Mouse (Mus musculus): ENCODE results near the gene BC005537. TPM values are rescaled to one million over a fixed set of nuclear protein-coding genes. Genes with fewer than 3 reads are reported as not detected.
"Not testable (repeated sequence)": the region's sequence is repeated elsewhere in the genome, so short reads cannot be mapped to it uniquely, and the experiment has no call there.

The BC005537 gene
- total RNA-seq, 2 experiments from 2014 or later = 192 to 199 TPM

DNA sequence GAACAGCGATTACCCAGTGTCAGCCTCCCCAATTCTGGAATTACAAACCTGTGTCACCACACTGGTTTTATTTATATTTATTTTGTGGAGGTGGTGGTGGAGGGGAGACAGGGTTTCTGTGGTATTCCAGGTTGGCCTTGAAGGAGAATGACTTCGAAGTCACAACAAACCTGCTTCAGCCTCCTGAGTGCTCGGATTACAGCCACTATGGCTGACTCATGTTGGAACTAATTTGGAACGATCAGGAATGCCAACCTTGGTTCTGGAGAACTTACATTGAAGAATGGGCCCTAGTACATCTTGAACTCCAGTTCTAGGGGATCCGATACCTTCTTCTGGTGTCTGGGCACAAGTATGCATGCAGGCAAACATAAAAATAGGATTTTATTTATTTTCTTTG, 2.1 kb upstream of the BC005537 start:
- no peak for DNase-seq (ENCODE audit: low spot score in 2 of 2)

DNA sequence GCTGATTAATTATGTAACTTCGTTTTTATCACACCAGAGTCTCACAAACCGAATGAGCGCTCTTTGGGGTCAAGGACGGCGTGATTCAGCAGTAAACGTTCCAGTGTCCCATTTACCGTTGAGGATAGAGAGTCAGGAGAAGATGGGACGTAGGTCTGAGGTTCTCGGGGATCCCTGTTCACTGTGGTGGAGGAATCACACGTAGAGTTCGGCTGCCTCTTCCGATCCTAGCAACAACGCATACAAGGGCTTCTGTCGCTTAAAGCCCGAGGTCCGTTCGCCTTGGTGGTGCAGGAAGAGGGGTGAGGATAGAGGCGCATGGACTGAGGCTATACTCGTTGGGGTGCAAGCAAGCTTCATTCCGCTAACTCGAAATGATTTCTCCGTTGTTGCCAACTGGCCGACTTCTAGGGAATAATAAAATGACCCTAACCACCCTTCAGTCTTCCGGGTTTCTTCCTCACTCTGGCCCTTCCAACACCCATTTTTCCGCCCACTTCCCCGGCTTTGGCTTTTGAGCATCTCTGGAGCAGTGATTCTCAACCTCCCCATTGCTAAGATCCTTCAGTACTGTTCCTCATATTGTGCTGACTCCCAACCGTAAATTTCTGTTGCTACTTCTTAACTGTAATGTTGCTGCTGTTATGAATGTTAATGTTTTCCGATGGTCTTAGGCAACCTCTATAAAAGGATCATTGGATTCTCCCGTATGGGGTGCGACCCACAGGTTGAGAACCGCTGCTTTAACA, 1.4 kb upstream of the BC005537 start:
- DNase-seq (ENCODE audit: low spot score in 2 of 2) = peak in 1 of 2 experiments; percentile 42

DNA sequence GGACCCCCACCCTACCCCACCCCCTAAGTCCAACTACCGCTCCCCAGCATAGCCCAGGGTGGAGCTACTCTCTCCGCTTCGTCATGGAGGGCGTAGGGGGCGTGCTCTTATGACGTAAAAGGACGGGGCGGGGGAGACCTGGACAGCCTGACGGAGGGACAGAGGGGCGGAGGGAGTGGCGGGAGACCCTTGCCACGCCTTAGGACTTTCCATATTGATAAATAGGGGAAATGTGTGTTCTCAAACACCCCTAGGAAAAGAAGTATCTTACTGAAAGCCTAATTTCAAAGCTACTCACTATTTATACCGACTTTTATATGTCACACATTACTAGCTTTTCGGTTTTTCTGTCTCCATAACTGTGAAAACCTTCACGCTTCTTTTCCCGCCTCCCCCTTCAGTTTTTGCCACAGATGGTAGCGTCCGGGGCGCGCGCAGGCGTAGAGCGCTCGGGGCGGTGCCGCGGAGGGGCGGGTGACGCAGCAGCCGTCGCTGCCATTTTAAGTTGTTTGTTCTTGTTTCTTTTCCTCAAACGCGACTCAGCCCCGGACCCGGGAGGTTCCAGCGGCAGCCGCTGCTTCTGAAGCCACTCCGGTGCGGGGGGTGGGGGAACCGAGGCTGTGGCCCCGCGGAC, 666 bp upstream of the BC005537 start:
- DNase-seq (ENCODE audit: low spot score in 2 of 2) = peak; percentile 93 to 98

DNA sequence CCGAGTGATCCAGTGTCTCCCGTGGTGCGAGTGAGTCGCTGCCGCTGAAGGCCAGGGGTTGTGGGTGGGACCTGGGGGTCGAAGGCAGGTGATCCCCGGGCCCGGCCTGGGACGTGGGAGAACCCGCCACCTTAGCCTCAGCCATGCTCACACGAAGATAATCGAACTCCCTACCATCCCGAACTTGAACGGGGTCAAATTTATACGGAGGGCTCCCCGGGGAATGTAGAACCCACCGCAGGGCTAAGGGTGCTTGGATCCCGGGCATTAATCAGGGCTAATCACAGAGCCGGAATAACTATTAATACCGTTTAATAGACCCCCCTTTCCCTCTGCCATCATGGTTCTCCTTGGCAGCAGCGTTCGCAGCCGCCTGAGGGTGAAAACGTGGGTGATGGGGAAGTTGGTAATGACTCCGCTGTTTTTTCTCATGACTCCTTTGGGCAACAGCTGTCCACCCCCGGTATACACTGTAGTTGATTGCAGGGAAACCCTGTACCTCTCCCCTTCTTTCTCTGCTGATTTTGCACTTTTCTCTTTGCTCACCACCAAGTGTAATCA, 754 bp downstream of the BC005537 start:
- peak in 1 of 2 experiments; percentile 15 for DNase-seq (ENCODE audit: low spot score in 2 of 2)

DNA sequence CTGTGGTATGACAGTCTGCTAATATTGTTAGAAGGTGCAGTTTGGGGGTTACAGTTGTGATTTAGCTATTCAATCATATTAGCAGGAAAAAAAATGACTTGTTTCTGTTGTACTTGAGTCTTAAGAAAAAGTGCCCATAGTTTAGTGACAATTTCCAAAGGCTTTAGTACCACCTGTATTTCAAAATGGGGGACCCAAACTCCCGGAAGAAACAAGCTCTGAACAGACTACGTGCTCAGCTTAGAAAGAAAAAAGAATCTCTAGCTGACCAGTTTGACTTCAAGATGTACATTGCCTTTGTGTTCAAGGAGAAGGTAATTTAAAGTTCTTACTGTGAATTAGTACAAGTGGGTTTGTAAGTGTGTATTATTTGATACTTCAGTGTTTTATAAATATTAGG, 1.7 kb downstream of the BC005537 start:
- DNase-seq (ENCODE audit: low spot score in 2 of 2) = no peak

DNA sequence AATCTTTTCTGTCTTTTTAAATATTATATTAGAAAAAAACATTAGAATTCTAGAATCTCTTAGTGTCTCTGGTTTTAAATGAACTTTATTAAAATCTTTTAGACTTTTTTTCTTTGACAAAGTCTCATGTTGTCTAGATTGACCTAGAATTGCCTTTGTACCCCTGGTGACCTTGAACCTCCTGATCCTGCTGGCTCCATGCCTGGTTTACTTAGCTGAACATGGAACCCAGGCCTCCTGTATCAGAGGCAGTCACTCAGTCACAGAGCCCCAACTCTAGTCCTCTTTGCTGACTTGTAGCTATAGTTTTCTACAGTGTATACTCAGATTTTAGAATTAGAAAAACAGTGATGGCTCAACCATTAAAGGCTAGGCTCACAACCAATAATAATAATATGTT, 4.6 kb downstream of the BC005537 start:
- DNase-seq (ENCODE audit: low spot score in 2 of 2) = no peak

DNA sequence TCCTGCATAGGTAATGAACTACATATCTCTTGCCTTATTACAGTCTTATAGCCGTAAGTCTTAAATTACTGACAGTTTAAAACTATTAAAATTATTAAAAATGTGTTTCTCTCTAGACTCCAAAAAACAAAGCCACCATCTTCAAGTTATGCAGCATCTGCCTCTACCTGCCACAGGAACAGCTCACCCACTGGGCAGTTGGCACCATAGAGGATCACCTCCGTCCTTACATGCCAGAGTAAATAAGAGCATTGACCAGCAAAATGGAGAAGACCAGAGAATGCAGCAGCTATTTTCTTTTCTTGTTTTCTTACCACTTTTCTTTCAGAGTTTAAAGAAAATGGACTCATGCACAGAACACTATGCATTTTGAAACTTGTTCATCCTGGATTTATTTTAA, 11.1 kb downstream of the BC005537 start:
- no peak for DNase-seq (ENCODE audit: low spot score in 2 of 2)

DNA sequence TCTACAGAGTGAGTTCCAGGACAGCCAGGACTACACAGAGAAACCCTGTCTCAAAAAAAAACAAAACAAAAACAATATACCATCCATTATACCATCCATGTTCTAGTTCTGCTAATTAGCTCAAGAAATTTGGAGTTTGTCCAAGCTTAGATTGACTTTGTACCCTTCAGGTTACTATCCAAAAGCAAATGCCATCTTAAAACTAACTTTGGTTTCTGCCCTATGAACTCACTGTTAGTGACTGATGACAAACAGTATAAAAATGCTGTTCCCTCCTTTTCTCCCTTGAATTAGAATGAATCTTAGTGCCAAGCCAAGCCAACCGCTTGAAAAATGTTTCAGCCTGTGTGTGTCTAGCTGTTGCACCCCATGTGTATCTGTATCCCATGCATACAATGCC, 13.2 kb downstream of the BC005537 start:
- no peak for DNase-seq (ENCODE audit: low spot score in 2 of 2)

DNA sequence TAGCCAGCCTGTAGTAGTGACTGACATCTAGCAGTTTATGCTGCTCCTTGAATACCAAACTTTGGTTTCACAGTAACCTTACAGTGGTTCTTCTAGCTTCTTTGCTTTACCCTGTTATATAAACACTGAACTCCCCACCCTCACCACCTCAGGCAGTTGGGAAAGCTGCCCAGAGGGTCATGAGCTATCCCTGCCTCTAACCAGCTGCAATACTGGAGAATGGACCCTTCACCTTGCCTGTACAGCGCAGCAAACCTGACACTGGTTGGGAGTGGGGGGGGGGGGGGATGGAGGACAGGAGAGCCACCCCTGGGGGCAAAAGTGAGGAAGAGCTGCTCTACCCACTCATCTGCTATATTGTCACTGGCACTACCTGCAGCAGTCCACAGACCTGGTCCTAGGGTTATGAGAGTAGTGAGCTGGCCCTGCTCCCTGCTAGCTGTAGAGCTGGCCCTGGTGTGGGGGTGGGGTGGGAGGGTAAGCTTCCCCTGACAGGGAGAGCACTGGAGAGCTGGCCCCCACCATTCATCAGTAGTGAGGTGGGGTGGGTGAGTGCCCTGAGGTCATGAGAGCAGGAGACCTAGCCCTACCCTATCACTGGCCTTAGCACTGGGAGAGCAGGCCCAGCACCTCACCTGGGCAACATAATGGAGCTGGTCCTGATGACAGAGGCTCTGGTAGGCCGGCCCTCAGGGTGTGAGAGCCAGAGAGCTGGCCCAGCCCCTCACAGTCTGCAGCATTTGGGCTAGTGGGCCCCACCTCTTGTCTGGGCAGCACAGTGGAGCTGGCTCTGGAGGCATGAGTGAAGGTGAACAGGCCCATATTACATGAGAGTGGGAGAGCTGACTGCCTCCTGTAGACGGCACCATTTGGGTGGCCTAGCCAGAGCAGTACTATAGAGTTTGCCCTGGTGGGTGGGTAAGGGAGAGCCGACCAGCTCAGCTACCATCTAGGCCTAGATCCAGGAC, 15.0 kb downstream of the BC005537 start:
- no peak for DNase-seq (ENCODE audit: low spot score in 2 of 2)

DNA sequence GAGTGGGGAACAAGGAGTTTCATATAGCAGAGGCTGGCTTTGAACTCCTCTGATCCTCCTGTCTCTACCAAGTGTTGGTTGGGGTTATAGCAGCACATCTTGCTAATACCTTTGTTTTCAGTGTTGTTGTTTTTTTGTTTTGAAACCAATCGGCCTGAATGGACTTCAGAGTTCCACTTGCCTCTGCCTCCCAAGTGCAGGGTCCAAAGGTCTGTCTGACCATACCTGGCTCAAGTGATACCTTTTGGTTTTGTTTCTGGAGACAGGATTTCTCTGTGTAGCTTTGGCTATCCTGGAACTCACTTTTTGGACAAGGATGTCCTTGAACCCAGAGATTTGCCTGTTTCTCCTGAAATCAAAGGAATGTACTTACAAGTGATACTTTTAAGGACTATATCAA, 18.5 kb downstream of the BC005537 start:
- DNase-seq (ENCODE audit: low spot score in 2 of 2) = no peak

DNA sequence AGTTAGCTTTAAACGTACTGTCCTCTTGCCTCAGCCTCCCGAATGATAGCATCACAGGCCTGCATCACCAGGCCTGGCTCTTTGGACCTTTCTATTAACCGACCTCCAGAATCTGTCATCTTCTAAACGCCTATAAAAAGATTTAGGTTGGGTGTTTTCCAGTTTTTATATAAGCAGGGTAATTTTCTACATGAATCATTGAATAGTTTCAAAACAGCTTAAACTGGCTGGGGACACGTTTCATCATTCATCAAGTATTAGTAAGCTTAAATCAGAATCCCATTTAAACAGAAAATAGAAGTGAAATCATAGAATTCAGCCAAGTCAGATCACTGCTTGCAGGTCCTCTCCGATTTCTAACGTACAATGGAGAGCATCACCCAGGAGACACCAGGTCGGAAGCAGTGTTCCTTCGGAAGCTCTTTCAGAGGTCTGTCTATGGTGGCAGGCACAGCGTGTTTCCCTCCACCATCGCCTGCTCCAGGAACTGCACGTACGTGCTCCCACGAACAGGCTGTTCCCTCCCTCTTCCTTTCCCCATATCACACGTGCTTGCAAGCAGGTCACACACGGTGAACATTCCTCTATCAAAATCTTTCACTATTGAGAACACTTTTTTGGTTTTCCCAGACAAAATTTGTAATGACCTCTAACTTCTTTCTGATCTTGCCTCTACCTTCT, 21.3 kb downstream of the BC005537 start:
- peak; percentile 46 to 69 for DNase-seq (ENCODE audit: low spot score in 2 of 2)

DNA sequence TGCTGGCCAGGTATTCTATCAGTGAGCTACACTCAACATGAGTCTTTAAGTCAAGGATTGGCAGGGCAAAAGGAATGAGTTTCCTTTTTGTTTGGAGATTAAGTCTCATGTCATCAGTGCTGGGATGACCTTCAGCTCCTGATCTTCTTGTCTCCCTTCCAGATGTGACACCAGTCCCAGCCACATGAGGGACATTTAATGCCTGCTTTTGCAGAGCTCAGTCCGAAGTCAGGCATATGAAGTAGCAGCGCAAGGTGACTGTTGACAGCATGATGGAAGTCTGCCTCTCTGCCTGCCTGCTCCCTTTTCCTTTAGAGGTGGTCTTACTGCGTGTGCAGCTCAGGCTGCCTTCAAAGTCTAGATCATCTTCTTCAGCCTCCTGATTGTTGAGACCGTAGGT, 23.2 kb downstream of the BC005537 start:
- DNase-seq (ENCODE audit: low spot score in 2 of 2) = no peak

DNA sequence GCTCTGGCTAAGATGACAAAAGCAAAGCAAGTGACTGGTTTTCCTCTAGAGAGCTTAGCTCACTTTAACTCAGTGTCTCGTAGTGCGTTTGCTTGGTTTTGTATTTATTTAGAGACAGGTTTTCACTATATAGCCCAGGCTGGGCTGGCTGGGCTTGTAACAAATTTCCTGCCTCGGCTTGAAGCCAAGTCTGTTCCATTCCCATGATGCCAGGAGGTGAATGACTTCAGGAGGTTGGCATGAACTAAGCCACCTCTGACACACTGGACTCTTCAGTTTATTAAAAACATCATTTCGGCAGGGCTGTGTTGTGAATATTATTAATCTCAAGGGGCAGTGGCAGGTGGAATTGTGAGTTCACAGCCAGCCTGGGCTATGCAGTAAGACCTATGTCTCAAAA, 24.1 kb downstream of the BC005537 start:
- DNase-seq (ENCODE audit: low spot score in 2 of 2) = no peak

DNA sequence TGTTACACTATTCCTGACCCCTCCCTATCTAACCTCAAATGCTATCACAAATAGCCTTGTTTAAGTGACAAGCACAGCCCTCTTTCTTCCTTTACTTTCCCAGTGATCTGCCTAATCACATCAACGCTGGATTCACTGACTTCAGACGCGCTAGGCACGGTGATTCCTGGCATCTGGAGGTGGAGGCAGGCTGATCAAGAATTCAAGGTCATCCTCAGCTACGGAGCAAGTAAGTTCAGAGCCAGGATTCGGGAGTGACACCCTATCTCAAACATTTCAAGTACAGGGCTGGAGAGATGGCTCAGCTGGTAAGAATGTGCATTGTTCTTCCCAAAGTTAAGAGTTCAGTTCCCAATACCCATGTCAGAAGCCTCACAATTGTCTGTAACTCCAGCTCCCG, 24.7 kb downstream of the BC005537 start:
- no peak for DNase-seq (ENCODE audit: low spot score in 2 of 2)

DNA sequence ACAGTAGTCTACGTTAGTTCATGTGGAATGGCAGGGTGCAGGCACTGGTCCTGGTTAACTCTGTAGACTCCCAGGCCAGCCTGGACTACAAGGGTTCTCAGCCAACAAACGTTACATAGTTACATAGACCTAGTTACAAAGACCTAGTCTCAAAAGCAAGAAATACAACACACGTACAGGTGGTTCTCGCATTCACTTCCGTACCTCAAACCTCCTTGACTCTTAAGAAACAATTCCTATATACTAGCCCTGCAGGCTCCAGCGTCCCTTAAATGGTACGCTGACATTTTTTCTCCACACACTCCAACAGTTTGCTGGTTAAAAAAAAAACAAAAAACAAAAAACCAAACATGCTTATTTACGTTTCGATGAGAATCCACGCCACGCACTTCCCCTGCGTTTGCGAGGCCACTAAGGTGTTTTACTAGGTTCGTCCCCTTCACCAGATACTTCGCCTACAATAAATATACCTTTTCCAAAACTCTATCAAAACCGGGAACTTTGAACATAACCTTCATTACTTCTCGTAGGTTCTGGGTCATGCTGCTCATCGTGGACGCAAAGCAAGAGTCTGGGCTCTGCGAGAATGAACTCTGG, 29.4 kb downstream of the BC005537 start:
- no peak for DNase-seq (ENCODE audit: low spot score in 2 of 2)

DNA sequence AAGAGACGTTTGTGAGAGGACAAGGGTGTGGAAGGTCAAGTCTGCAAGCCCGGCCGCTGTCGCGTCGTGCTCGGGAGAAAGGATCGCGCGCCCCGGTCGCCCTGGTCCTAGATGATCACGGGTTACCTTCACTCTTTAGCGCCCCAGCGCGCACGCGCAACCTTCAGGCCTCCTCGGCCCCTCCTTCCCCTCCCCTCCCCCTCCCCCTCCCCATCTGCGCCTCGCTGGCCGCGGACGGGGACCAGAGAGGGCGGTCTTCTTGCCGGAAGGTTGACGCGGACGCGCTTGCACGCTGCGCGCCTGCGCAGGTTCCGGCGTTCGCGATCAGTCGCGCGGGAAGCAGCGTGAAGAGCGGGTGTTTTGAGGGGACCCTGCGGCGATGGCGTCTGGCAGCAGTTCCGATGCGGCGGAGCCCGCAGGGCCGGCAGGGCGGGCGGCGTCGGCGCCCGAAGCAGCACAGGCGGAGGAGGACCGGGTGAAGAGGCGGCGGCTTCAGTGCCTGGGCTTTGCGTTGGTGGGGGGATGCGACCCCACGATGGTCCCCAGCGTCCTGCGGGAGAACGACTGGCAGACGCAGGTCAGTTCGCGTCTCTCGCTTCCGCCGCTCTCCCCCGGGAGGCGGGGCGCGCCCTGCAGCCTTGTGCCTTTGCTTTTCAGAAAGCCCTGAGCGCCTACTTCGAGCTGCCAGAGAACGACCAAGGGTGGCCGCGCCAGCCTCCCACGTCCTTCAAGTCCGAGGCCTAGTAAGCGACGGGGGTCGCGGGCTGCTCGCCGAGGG, 30.1 kb downstream of the BC005537 start, which contains the start of the genes Acot13 and Tdp2:
Gene Acot13 (minus strand): TSS at position 188 of the 778 bp plus-strand sequence.
Gene Tdp2 (plus strand): TSS at position 327 of the 778 bp plus-strand sequence.
- peak; percentile 93 to 94 for DNase-seq (ENCODE audit: low spot score in 2 of 2)

DNA sequence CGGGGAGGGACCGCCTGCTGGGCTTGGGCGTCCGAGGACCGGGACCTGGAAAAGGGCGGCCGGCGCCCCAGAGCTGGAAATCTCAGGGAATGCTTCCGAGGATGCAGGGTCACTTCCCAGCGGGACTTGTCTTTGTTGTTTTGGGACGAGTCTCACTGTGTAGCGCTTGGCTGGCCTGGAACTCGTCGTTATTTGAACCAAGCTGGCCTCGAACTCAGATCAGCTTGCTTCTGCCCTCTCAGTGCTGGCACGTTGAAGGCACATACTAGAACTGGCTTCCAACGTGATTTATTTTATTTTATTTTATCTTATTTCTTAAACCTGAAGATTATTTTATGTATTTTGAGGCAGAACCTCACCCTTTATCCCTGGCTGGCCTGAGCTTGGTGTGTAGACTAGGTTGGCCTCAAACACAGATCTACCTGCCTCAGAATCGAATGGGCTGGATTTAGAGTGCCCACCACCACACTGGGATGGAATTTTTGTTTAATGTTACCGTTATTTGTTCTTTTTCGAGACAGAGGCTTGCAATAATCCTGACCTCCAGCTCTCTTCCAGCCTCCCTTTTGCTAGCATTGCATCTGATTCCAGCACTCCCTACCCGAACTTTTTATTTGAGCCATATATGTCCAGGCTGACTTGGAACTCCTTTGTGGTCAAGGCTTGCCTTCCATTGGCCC, 30.8 kb downstream of the BC005537 start:
- no peak for DNase-seq (ENCODE audit: low spot score in 2 of 2)

DNA sequence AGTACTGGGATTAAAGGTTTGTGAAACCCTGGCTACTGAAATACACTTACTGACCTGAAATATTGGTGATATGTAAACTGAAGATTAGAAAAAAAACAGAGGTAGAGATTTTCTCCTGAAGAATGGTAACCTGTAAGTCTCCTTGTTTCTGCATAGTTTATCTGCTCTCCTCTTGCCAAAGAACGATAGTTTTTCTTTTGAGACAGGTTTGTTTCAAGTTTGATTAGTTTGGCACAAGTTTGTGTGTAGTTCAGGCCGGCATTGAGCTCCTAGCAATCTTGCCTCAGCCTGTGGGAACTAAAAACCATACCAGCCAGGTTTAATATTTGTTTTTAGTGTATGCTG, 31.3 kb downstream of the BC005537 start:
- DNase-seq (ENCODE audit: low spot score in 2 of 2) = no peak

DNA sequence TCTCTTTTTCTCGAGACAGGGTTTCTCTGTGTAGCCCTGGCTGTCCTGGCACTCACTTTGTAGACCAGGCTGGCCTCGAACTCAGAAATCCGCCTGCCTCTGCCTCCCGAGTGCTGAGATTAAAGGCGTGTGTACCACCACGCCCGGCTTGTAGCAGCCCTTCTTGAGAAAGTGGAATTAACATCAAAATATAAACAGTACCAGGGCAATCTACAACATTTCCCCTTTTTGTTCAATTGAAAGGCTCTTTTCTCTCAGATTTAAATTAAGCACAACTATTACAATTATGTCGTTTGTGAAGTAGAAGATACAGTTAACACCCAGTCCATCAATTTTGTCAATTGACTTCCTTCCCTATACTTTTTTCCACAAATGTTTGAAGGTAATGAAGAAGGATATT, 36.3 kb downstream of the BC005537 start:
- DNase-seq (ENCODE audit: low spot score in 2 of 2) = not testable (repeated sequence)
